Mouse (Mus musculus): ENCODE data around the gene Scube1.

GRCm38 (mm10) chr15:83678089-83678488, 46.7 kb downstream of the Scube1 start:
- TF ChIP-seq CTCF (IDR thresholded peaks at IDR 0.05; ENCODE audit: borderline replicate concordance, insufficient read depth, low read depth, low read length) (no peak), POLR2A (IDR thresholded peaks at IDR 0.05; ENCODE audit: borderline replicate concordance, insufficient read depth, low read length) (no peak)

Measured in cerebellum, adult 2 months (tissue).